Mouse (Mus musculus) G1E (cell line): Measurements from ENCODE around the gene Gjd3. TPM values are rescaled to one million over a fixed set of nuclear protein-coding genes. Genes with fewer than 3 reads are reported as not detected.
A peak's percentile ranks its signal among the peaks of the same experiment; 100 is the strongest.

Source experiments
- ATAC-seq: 2 replicates; pipeline ENCODE4 v1.8.0; 2016; ENCODE audit warnings: mild to moderate bottlenecking; ENCODE audit not compliant: insufficient number of reproducible peaks, poor library complexity, low FRiP score, severe bottlenecking; ENCODE audit errors: extremely low read depth
- DNase-seq: peaks from one replicate; pipeline ENCODE4 v3.0.0; 2012; ENCODE audit warnings: low spot score
- H3K27me3 ChIP-seq: 2 replicates; pipeline ENCODE4 v1.6.1; 2012; ENCODE audit warnings: mild to moderate bottlenecking, low read length, inconsistent platforms; ENCODE audit not compliant: insufficient read depth
- H3K36me3 ChIP-seq: replicated peaks from 2 replicates; pipeline ENCODE3; 2012; ENCODE audit warnings: mild to moderate bottlenecking, inconsistent platforms
- H3K4me1 ChIP-seq: 2 replicates; pipeline ENCODE4 v1.6.1; 2012; ENCODE audit warnings: low read depth, low read length, inconsistent platforms, mixed read lengths; ENCODE audit not compliant: insufficient read depth
- H3K4me3 ChIP-seq: 2 replicates; pipeline ENCODE4 v1.5.1; 2012; ENCODE audit warnings: low read depth, mild to moderate bottlenecking, inconsistent platforms, low read length, moderate library complexity, mixed read lengths
- H3K9me3 ChIP-seq: replicated peaks from 2 replicates; pipeline ENCODE4 v1.6.1; 2012; ENCODE audit warnings: inconsistent platforms
- CTCF ChIP-seq: IDR thresholded peaks from 2 replicates; pipeline ENCODE4 v1.5.1; 2012; ENCODE audit warnings: low read depth, low read length, inconsistent platforms, mixed read lengths
- GATA1 ChIP-seq: IDR thresholded peaks from 2 replicates; pipeline ENCODE4 v1.6.1; 2012; ENCODE audit warnings: borderline replicate concordance, low read length, inconsistent platforms, mixed read lengths
- GATA2 ChIP-seq: IDR thresholded peaks from 2 replicates; pipeline ENCODE4 v1.6.1; 2012; ENCODE audit warnings: low read depth, low read length, inconsistent platforms, borderline replicate concordance
- POLR2AphosphoS5 ChIP-seq: IDR thresholded peaks from 2 replicates; pipeline ENCODE4 v1.6.1; 2012; ENCODE audit warnings: low read depth, low read length, inconsistent platforms; ENCODE audit not compliant: insufficient replicate concordance
- TAL1 ChIP-seq: conservative IDR thresholded peaks from 2 replicates; pipeline ENCODE4 v1.6.1; 2012; ENCODE audit warnings: low read depth, low read length, inconsistent platforms, mixed read lengths
- polyA plus RNA-seq: library from polyadenylated mRNA; stranded (reverse); fragments of >175 nt; gene quantifications from 2 replicates; pipeline ENCODE4 v1.2.3, GENCODE M21; 2012
- total RNA-seq, 2 experiments: library from RNA; stranded (forward) in 1 of 2; stranded (reverse) in 1 of 2; fragments of 200-1000 nt in 1 of 2; fragments of >200 nt in 1 of 2; fragmentation: Nextera tagmentation in 1 of 2; gene quantifications; 2 replicates each; pipeline ENCODE4 v1.2.3; 2014 to 2017

Gjd3 gene
- total and polyA plus RNA-seq, 3 experiments = not detected

DNA sequence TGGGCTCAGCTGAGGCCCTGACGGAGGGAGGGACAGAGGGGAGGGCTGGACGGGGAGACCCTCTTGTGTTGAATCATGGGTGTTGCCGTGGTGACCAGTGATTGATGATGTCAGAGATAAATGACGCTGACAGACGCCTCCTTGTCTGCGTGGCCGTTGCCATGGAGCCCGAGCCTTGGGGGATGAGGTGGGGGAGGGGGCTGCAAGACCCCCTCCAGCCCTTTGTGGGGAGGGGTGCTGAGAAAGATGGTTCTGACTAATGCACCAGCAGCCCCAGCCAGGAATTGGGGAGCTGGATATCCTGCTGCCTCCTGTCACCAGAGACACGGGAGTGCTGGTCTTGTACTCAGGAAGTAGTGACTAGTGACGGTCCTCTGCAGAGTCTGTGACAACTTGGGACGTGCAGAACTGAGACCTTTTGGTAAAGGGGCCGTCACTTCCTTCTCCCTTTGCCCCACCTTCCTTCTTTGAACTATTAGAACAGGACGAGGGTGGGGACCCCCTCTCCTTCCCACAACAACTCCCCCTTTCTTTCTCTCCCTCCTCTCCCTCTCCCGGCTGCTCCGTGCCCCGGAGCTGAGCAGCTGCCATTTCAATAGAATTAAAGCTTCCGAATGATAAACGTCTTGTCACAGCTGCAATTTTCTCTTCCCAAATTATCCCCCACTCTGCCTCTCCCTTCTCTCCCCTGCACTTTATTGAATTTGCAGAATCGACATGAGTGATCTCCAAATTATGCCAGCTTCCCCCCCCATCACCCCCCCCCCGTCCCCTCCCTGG lies 13.9 kb downstream of the Gjd3 start:
- H3K36me3 ChIP-seq = peaks cover 94% of the 10 kb centered on the region
- no peaks in the 10 kb centered on the region; the same call in 1 of the 2 replicates for H3K27me3 ChIP-seq
- TF ChIP-seq TAL1 (no peak), POLR2AphosphoS5 (no peak), GATA1 (no peak), CTCF (no peak)
- H3K4me3 ChIP-seq = no peak overlapping the region
- H3K4me1 ChIP-seq = peaks cover 80% of the 10 kb centered on the region
- DNase-seq = no peak
- H3K9me3 ChIP-seq = no peaks in the 10 kb centered on the region
- no peak for ATAC-seq

DNA sequence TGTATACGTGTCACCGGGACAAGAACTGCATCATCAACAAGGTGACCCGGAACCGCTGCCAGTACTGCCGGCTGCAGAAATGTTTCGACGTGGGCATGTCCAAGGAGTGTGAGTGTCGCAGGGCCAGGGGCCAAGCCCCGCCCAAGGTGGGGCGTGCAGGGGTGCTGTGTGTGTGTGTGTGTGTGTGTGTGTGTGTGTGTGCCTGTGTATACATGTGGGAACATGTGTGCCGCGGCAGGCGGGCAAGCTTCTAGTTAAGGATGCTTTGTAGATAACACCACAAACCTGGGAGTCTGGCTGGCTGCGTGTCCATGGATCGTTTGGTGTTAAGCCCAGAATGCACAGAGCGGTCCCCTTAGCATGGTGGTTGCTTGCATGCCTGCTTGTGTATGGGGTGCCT lies 14.7 kb downstream of the Gjd3 start:
- TF ChIP-seq TAL1 (no peak), GATA2 (no peak), GATA1 (no peak), POLR2AphosphoS5 (no peak), CTCF (no peak)
- Histone ChIP-seq H3K4me3 (no peak overlapping the region), H3K27me3 (peaks cover 4% of the 10 kb centered on the region), H3K9me3 (no peaks in the 10 kb centered on the region), H3K4me1 (peaks cover 88% of the 10 kb centered on the region), H3K36me3 (peaks cover 87% of the 10 kb centered on the region)
- DNase-seq (no peak), ATAC-seq (no peak)

DNA sequence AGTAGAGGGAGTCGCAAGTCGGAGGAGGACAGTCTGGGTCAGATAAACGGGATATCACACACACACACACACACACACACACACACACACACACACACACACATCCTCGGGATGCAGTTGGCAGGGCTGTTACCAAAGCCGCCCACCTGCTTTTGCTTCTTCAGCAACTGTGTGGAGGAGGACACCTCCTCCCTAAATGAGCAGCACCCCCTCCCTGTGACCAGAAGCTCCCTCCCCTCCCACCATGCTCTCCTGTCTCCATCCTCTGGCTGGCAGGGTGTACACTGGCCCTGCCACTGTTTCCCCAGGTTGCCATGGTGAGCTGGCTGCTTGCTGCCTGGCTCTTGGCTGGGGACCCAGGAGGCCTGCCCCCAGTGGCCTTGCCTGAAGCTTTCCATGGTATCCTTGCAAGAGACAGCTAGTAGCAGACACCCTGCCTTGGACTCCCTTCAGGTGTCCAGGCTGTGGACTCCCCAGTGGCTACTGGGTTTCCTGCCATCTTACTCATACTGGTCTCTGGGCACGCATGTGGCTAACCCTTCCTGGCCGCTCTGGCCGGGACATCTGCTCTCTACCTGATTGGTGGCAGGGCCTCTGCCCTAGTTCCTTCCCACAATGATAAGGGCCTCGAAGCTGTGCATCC lies 16.2 kb downstream of the Gjd3 start:
- H3K4me1 ChIP-seq = peaks cover 92% of the 10 kb centered on the region
- DNase-seq = no peak
- peaks cover 16% of the 10 kb centered on the region for H3K27me3 ChIP-seq
- H3K4me3 ChIP-seq = no peak overlapping the region; the same call in 1 of the 2 replicates
- TF ChIP-seq TAL1 (no peak), POLR2AphosphoS5 (no peak), GATA1 (no peak), CTCF (no peak), GATA2 (no peak)
- no peaks in the 10 kb centered on the region for H3K9me3 ChIP-seq
- ATAC-seq = no peak
- peaks cover 86% of the 10 kb centered on the region for H3K36me3 ChIP-seq

DNA sequence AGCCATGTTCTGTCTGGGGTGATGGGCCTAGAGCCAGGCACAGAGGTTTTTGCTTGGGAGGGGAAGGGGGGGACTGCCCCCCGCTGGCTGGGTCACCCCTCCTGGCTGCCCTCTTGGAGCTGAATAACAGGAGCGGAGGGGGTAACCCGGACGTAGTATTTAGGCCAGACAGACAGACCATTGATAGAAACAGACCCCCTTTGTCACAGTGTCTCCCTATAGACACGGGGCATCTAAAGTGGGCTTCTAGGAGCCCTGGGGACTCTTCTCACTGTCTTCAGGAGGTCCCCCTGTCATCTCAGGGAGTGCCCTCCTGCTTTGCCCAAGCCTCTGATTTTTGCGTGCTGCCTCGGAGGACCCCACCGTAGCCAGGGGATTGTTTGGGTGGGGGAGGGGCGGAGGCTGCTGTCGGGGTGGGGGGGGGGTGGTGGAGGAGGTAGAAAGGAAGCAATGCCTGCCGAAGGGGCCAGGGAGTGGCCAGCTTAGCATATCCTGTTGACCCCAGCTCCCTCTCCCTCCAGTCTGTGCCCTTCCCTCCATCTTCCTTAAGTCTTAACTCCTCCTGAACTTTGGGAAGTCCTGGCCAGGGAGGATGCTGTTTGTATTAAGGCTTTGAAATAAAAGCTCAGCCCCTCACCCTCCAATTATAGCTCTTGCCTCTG lies 17.3 kb downstream of the Gjd3 start:
- Histone ChIP-seq H3K27me3 (peaks cover 24% of the 10 kb centered on the region), H3K4me1 (peaks cover 94% of the 10 kb centered on the region), H3K9me3 (no peaks in the 10 kb centered on the region), H3K4me3 (no peak overlapping the region; the same call in 1 of the 2 replicates), H3K36me3 (peaks cover 82% of the 10 kb centered on the region)
- TF ChIP-seq GATA1 (no peak), POLR2AphosphoS5 (no peak), CTCF (no peak), TAL1 (no peak), GATA2 (no peak)
- ATAC-seq = no peak
- DNase-seq = no peak

DNA sequence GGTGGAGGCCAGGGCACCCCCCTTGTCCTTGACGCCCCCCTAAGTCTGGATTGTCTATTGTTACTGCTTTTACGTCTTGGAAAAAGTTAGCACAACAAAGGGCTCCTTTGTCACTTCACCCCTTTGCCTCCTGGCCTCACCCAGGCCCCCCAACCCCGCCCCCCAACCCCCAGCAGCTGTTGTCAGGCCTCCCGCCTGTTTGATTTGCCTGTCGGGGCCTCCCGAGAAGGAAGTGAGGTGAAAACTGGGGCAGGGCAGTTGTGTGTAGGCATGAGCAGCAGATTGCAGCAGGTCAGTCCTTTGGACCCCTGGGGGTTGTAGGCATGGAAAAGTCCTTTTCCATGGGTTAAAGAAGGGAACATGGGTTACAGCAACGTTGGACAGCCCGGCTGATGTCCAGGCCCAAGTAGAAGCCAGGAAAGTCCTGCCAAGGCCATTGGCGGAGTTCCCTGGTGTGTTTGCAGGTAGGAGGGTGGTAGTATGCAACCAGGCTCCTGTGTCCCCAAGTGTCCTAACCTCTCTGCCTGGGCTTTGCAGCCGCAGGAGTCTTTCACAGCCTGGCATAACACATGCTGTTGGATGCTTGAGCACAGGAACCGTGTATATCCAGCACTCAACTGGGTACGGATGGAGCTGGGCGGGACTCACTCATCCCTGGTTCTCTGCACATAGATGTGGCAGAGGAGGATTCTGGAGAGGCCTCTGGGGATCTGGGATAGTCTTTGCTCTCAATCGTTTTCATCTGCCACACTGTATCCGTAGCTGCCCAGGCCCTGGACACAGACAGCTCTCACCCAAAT lies 18.0 kb downstream of the Gjd3 start:
- Histone ChIP-seq H3K4me1 (peaks cover 94% of the 10 kb centered on the region), H3K36me3 (peaks cover 74% of the 10 kb centered on the region), H3K9me3 (no peaks in the 10 kb centered on the region), H3K4me3 (peak overlapping the region; percentile 77; the same call in 1 of the 2 replicates), H3K27me3 (peaks cover 24% of the 10 kb centered on the region)
- TF ChIP-seq GATA2 (no peak), GATA1 (no peak), TAL1 (no peak), POLR2AphosphoS5 (no peak), CTCF (no peak)
- DNase-seq = no peak
- ATAC-seq = no peak
